Mouse (Mus musculus) C2C12 (cell line): Measurements from ENCODE around the gene Nkapl.
"Not testable (repeated sequence)": the region's sequence is repeated elsewhere in the genome, so short reads cannot be mapped to it uniquely, and the experiment has no call there.

ENCODE experiments used
- CEBPB ChIP-seq: IDR thresholded peaks from one replicate; pipeline ENCODE4 v1.6.1; 2011; ENCODE audit warnings: low read depth, mild to moderate bottlenecking, control low read depth, moderate library complexity
- CTCF ChIP-seq: IDR thresholded peaks from one replicate; pipeline ENCODE4 v1.5.1; 2011; ENCODE audit not compliant: control insufficient read depth, insufficient read depth, insufficient read length
- FOSL1 ChIP-seq: IDR thresholded peaks from one replicate; pipeline ENCODE4 v1.8.0; 2011; ENCODE audit warnings: mild to moderate bottlenecking, low read length; ENCODE audit not compliant: poor library complexity, insufficient read depth, severe bottlenecking
- MAX ChIP-seq: IDR thresholded peaks from one replicate; pipeline ENCODE4 v1.6.1; 2011; ENCODE audit warnings: mild to moderate bottlenecking, control low read depth
- MYOD1 ChIP-seq: IDR thresholded peaks from one replicate; pipeline ENCODE4 v1.6.1; 2011; ENCODE audit warnings: low read depth; ENCODE audit not compliant: control insufficient read depth, insufficient read length
- MYOG ChIP-seq: IDR thresholded peaks from one replicate; pipeline ENCODE4 v1.6.1; 2011; ENCODE audit not compliant: control insufficient read depth, insufficient read length; ENCODE audit errors: extremely low read depth
- USF1 ChIP-seq: IDR thresholded peaks from one replicate; pipeline ENCODE4 v1.6.1; 2011; ENCODE audit warnings: low read depth, mild to moderate bottlenecking, control low read depth, moderate library complexity

DNA sequence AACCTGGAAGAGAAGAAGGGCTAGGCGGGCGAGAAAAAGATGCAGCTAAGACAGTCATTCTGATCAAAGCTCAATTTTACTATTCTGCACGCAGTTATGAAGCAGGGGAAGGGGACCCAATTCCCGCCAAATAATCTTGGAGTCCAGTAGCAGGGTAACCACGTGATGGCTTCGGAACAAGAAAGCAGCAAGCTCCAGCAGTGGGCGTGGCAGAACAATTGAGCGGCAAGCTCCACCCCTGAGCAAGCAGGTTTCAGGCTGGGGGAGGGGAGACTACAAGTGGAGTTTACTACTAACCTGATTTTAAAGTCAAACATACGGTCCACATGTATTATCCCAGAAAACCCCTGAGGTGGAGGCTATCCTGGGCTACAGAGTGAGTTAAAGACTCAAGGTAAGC, 5.8 kb downstream of the Nkapl start:
- TF ChIP-seq CTCF, MAX, USF1, CEBPB, FOSL1, MYOD1, MYOG: not testable (repeated sequence)
